Mouse (Mus musculus) adrenal gland, adult 8-10 months (tissue): ENCODE results near the gene Strn4. TPM values are rescaled to one million over a fixed set of nuclear protein-coding genes. Genes with fewer than 3 reads are reported as not detected.

ENCODE experiments used
- DNase-seq: peaks from one replicate; pipeline ENCODE4 v3.0.0; 2022
- total RNA-seq, 4 experiments: library from RNA; stranded (reverse); gene quantifications; 2 replicates each; pipeline ENCODE4 v1.2.4; 2022

Gene Strn4
- total RNA-seq, 4 experiments from 2014 or later, result 62.2 to 100 (median 74.6) TPM

DNA sequence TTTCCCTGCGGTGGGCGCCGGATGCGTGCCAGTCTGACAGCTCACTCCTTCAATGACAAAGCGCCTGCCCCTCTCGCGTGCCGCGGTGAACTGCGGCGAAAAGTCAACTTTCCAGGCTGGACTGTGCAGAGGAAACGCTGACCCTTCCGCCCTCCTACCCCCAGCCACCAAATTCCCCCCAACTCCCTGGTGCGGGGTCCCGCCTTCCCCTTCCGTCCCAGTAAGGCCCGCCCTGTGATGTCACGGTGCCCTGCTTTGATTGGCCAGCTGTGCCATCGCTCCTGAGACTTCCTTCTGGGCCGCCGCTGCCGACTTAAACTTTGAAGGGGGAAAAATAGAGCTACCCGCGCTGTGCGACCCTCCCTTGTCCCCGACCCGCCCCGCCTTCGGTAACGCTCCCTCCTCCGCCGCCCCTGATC is 27.0 kb downstream of the Strn4 start, which contains the start of gene Prkd2:
TSS of gene Prkd2 (plus strand) at position 258 of the 419 bp plus-strand sequence.
- DNase-seq, result peak; percentile 88

DNA sequence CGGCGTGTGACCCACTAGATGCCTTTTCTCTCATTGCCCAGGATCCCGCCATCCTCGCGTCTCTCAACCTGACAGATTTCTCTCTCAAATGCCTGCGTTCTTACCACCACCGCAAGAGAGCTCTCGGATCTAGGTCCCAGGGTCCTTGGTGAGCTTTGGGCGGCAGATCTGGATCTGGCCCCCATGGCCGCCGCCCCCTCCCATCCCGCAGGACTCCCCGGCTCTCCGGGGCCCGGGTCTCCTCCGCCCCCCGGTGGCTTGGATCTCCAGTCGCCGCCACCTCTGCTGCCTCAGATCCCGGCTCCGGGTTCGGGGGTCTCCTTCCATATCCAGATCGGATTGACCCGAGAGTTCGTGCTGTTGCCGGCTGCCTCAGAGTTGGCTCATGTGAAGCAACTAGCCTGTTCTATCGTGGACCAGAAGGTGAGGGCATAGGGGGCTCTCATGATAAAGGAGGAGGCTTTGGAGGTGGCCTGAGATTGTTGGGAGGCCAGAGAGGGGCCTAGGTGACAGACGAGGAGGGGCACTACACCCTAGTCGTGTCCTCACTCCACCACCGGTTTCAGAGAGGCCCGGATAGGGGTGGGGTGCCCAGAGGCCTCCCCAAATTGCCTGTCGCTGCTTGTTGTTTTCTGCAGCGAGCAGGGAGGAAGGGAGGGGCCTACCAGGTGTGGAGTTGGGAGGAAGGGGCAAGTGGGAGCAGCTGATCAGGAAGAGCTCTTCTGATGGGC is 27.9 kb downstream of the Strn4 start:
- no peak for DNase-seq

DNA sequence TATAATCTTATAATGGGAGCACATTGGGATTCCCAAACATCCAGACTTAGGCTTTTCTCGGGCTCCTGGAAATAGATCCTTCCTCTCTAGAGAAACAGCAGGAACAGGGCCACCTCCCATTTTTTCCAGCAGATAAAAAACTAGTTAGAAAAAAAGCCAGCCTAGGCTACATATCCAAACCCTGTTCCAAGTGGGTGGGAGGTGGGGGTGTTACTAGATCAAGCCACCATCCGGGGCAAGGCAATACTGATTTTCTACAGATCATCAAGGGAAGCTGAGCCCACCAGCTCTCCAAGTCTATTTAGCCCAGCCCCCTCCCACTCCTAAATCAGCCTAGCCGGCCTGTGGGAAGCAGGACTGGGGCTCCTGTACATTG is 29.0 kb downstream of the Strn4 start:
- no peak for DNase-seq

DNA sequence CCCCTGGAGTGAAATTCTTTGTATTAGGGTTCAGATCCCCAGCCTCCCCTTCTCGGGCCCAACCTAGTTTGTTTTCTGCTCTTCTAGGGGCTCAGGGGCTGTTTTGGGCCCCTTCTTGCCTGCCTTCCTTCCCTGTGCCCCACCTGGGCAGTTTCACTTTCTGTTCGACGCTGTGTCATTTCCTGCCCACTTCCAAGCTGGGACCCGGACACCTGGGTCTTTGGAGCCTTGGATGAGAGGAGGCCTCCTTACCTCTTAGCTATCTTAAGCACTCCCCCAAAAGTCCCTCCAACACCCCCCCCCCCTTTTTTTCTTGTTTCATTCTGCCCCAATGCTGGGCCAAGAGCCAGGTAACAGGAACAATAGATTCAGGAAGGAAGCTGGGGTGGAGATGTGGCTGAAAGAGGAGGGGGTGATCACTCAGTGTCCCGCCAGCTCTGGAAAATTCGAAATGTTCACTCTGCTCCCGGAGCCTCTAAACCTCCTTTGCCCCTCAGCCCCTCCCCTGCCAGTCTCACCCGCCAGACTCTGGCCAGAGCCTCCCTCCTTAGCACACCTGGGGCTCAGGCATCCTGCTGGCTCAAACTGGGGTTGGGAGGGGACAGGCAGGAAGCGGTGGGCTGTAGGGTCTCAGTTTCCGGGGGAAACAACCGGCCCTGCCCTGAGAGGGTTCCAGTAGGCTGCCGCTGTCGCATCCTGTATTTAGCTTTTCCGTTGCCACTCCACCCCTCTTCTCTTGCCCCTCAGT is 29.6 kb downstream of the Strn4 start:
- no peak for DNase-seq

DNA sequence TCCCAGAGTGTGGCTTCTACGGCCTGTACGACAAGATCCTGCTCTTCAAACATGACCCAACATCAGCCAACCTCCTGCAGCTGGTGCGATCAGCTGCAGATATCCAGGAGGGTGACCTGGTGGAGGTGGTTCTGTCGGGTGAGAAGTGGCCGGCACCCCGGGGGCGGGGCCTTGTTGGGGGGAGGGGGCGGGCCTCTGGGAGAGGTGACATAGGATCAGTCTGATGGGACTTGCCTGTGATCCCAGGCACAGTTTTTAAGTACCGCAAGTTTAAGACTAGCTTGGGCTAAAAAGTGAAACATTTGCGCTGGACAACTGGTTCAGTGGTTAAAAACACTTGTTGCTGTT is 30.1 kb downstream of the Strn4 start:
- no peak for DNase-seq

DNA sequence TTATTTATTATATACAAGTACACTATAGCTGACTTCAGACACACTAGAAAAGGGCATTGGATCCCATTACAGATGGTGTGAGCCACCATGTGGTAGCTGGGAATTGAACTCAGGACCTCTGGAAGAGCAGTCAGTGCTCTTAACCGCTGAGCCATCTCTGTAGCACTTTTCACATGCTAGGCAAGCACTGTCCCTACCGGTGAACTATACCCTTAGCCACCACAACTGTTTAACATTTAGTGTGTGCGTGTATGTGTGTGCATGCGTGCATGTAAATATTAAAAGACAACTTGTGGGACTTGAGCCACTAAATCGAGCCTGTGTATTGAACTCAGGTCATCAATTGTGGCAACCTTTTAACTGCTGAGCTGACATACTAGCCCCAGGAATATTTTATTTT is 31.1 kb downstream of the Strn4 start:
- DNase-seq, result no peak

DNA sequence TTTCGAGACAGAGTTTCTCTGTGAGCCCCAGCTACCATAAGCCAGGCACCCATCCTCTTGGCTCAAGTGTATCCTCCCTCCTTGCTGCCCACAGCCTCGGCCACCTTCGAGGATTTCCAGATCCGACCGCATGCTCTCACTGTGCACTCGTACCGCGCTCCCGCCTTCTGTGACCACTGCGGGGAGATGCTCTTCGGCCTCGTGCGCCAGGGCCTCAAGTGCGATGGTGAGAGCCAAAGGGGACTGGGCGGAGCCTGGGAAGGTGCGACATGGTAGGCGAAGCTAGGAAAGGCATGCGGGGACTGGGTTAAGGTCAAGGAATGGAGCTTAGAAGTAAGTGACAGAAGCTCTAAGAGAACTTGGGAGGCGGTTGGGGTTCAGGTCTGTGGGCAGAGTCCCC is 31.8 kb downstream of the Strn4 start:
- no peak for DNase-seq

DNA sequence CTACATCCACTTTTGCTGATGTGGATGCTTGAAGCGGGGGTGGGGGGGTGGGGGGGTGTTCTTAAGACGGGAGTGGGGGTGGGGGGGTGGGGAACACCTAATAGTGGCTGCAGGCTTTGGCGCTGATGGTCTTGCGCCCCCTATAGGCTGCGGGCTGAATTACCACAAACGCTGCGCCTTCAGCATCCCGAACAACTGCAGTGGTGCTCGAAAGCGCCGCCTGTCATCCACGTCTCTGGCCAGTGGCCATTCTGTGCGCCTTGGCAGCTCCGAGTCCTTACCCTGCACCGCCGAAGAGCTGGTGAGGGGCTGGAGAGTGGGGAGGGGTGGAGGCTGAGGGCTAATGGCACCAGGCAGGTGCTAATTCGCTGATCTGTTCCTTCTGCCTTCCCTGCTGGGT is 32.9 kb downstream of the Strn4 start:
- no peak for DNase-seq

DNA sequence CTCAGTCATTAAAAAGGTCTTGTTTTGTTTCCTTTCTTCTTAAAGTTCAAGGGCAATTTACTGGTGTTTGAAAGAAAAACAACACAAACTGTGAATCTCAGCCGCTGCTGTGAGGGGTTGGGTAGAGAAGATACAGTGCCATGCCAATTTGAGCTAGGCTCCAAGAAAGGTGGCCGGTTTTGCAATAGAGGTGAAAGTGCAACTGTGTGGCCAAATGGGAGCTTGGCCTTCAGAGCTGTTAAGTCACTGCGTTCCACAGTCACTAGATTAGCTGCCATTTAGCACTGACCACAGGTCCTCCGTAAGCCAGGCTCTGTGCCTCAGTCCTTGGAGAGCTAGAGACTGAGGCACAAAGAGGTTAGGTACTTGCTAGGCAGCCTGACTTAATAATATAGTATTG is 35.9 kb downstream of the Strn4 start:
- peak; percentile 31 for DNase-seq

DNA sequence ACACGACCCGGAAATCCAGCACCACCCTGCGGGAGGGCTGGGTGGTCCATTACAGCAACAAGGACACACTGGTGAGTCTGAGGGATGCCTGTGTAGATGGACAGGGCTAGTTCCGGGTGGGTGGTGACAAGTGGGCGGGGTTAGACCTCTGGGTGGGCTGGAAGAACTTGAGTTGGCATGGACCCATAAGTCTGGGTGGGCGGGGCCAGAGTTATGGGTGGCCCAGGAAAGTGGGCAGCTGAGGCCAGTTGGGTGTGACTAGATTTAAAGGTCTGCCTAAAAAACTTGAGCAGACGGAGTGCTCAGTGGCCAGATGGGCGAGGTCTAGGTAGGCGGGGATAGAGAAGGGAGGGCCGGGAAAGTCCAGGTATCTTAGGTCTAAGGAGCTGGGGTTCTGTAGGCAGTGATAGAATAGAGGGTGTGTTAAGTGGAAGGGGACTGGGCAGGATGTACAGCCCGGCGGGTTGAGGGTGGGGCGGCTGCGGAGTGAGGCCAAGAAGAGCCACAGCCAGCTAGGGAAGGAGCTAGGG is 37.7 kb downstream of the Strn4 start:
- no peak for DNase-seq

DNA sequence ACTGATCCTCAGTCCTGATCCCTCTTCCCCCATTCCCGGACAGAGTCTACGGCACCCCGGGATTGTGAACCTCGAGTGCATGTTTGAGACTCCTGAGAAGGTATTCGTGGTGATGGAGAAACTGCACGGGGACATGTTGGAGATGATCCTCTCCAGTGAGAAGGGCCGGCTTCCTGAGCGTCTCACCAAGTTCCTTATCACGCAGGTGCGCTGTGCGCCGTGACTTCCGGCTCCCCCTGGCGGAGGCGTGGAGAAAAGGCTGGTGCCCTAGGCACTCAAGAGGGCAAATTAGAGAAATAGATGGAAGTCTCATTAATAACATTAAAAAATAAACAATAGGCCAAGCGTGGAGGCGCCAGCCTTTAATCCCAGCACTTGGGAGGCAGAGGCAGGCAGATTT is 42.6 kb downstream of the Strn4 start:
- no peak for DNase-seq

DNA sequence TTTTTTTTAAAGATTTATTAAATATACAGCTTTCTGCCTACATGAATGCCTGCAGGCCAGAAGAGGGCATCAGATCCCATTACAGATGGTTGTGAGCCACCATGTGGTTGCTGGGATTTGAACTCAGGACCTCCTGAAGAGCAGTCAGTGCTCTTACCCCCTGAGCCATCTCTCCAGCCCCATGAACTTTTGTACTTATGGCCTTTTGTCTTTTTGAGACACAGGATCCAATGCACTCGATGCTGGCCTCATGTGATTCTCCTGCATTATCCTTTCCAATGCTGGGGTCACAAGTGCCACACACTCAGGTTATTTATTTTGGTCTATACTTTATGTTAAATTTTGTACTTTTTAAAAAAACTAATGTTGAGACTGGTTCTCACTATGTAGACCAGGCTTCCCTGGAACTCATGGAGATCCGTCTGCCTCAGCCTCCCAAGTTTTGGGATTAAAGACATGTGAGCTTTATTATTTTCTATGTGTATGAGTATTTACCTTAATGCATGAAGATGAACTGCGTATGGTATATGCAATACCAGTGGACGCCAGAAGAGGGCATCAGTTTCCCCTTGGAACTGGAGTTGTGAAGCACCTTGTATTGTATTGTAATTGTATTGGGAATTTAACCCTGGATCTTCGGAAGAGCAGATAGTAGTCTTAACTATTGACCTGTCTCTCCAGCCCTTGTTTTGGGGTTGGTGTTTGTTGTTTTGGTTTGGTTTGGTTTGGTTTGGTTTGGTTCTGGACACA is 44.4 kb downstream of the Strn4 start:
- DNase-seq, result no peak

DNA sequence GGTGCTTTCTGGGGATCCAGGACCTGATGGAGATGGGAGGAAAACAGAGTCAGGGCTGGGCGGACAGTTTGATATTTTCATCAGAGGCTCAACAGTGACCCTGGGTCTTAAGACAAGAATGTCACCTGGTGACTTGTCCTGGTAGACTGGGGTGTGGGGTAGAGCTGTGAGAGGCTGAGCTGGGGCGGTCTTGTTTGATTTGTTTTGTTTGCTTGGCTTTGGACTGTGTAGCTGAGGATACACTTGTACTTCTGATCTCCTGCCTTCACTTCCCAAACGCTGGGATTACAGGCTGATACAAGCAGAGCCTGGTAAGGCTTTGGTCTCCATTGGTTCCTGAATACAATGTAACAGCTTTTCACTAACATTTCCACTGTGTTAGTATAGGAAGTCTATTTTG is 51.8 kb downstream of the Strn4 start:
- DNase-seq, result no peak

DNA sequence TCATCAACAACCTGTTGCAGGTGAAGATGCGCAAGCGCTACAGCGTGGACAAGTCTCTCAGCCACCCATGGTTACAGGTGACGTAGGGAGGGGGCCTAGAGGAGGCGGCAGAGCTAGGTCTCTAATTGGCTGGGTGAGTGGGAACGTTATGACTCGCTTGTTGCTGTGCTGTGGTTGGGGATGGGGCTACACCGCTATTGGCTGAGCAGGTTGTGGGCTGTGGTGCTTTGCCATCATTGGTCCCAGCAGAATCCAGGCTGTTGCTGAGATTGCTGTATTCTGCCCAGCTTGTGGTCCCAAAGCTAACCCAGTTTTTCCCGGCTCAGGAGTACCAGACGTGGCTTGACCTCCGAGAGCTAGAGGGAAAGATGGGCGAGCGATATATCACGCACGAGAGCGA is 53.8 kb downstream of the Strn4 start:
- peak; percentile 43 for DNase-seq

DNA sequence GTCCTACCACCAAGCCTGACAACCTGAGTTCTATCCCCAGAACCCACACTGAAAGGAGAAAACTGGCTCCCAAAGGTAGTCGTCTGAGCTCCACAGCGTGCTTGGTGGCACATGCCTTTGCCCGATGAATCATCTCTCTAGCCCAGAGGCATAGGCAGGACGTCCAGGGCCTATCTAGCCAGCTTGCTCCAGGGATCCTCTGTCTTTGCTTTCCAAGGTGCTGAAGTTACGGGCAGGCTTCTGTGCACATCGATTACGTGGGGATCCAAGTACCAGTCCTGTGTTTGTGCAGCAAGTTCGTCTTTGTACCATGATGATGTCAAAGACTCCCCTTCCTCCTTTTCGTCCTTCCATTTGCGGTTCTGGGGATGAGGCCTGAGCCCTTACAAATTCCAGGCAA is 55.9 kb downstream of the Strn4 start:
- no peak for DNase-seq

DNA sequence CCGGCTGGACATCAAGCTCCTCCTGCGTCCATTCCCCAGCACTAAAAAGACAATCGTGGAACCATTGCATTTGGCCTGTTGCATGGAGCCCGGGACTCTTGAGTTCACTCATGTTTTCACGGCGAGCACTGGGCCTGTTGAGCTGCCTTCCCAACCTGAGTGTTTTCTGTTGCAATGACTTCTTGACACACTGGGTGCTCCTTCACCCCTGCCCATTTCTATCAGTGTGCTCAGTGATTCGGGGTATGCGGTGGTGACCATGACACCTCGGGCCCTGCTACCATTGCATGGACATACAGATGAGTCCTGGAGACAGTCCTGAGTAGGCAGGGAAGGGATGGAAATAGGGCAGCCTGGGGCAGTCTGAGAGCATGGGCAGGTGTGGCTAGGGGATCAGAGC is 56.8 kb downstream of the Strn4 start:
- no peak for DNase-seq

DNA sequence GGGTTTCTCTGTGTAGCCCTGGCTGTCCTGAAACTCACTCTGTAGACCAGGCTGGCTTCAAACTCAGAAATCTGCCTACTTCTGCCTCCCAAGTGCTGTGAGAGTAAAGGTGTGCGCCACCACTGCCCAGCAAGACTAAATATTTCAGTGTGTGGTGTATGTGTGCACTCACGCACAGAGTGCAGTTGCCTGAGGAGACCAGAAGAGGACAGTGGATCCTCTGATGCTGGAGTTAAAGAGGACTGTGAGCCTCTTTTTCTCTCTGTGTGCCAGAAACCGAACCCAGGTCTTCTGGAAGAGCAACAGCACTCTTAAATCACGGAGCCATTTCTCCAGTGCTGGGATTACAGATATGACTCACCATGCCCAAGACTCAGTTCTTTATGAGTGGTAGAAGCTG is 57.7 kb downstream of the Strn4 start:
- DNase-seq, result no peak

DNA sequence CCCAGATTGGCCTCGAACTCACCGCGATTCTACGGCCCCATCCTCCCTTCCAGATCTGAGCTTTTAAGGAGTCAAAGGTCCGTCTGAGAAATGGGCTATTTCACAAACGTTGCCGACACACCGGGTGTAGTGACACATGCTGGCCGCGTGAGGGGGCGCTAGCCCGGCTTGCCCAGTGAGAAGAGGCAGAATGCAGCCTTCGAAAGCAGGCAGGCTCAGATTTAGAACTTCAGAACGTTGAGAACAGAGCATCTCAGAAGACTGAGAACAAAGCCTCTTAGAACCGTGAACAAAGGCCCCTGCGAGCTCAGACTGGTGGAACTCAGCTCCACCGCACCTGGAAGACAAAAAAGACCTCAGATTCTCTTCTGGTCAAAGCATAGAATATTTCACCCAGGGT is 58.5 kb downstream of the Strn4 start:
- DNase-seq, result peak; percentile 67

DNA sequence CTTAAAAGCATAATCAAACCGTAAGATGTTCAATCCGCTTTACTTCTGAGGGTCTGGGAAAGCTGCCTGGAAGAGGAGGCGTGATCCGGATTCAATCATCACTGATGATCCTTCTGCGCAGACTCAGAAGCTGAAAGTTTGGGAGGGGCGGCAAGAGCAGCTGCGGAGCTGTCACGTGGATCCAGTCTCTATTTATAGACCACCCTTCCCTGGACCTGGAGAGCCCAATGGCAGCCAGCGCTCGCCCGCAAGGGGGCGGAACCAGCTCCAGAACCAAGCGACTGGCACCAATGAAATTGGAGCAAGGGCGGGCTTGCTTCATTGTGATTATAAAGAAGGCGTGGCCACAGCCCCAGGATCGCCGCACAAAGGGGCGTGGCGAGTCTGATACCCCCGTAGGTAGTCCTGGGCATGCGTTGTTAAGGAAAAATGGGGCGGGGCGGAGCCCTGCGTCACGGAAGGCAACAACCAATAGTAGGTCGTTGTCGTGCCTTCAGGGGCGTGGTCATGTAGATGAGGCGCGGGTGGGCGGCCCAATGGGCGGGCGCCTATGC is 59.1 kb downstream of the Strn4 start:
- peak; percentile 100 for DNase-seq

DNA sequence AGATGAGACGGTGACA is 59.4 kb downstream of the Strn4 start, which contains the start of gene Dact3:
TSS of gene Dact3 (plus strand) at position 8 of the 16 bp plus-strand sequence.
- no peak for DNase-seq

DNA sequence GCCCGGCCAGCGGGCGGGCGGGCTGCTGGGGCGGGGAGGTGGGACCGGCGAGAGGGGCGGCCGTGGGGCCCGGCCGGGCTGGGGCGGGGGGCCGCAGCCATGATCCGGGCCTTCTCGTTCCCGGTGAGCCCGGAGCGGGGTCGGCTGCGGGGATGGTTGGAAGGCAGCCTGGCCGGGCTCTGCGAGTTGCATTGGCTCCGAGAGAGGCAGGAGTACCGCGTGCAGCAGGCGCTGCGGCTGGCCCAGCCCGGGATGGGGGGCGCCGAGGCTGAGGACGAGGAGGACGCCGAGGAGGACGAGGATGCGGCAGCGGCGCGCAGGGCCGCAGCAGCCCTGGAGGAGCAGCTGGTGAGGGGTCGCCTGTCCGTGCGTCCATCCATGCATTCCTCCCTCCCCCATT is 59.6 kb downstream of the Strn4 start:
- DNase-seq, result no peak

DNA sequence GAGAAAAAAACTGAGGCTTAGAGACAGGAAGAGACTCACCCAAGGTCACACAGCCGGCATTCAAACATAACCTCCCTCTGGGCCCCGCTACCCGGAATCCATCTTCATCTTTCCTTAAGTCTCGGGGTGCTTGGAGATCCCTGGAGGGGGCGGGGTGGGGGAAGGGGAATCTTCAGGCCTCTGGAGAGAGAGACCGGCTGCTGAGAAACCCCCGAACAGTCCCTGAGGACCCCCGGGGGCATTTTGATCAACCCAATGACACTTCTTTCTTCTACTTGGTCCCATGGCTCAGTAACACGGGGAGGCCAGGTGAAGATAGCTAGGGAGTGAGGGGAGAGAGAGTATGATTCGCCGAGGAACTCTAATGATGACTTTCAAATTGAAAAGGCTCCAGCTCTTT is 60.3 kb downstream of the Strn4 start:
- no peak for DNase-seq

DNA sequence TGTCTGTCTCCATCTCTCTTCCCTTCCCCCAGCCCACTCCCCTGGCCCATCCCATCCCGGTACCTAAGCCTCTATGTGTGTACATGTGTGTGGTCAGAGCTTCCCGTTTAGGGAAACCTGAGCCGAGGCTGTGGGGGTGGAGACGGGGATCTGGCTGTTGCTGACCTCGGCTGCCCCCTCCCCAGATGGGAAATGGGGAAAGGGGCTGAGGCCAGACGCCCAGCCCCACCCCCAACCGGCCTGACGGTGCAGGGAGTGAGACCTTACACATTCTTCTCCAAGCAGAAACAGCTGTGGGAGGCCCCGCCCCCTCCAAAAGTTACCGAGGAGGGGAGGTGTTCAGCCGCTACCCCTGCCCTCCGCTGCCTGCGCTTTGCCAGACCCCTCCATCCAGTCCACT is 60.9 kb downstream of the Strn4 start:
- no peak for DNase-seq

DNA sequence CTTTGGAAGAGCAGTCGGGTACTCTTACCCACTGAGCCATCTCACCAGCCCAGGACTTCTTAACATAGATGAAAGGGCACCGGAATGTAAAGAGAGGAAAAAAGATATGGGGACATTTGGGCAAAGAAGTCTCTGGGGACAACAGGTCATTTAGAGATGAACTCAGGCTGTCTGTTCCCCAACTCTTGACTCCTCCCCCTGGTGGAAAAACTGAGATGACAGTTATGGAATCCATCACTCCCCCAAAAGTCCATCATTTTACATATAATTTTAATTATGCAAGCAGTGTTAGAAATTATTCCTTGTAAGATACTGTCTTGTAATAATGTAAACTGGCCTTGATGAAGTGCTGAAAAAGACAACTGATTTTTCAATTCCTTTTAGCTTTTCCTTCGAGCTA is 62.0 kb downstream of the Strn4 start:
- DNase-seq, result no peak
